Mouse (Mus musculus): ENCODE results near the gene Zan. TPM values are rescaled to one million over a fixed set of nuclear protein-coding genes. Genes with fewer than 3 reads are reported as not detected.

The Zan gene
- polyA plus RNA-seq, 1 experiment, result 0.04 TPM

- no peaks in the 10 kb centered on the region for H3K36me3 ChIP-seq (ENCODE audit: control insufficient read depth, insufficient read depth, low read length, poor library complexity, severe bottlenecking)
- H3K27me3 ChIP-seq (ENCODE audit: control insufficient read depth, insufficient read depth, low read length, poor library complexity, severe bottlenecking), result no peaks in the 10 kb centered on the region
- TF ChIP-seq CTCF (IDR thresholded peaks at IDR 0.05; ENCODE audit: low read depth, low read length) (peak; percentile 82), POLR2A (IDR thresholded peaks at IDR 0.05; ENCODE audit: insufficient read depth, low read length) (no peak)
- no peaks in the 10 kb centered on the region for H3K9me3 ChIP-seq (replicated peaks; ENCODE audit: control insufficient read depth, insufficient read depth, low read length, poor library complexity, severe bottlenecking)
- peaks cover 1% of the 10 kb centered on the region for H3K4me1 ChIP-seq (ENCODE audit: control insufficient read depth, insufficient read depth, low read length)
- no peak overlapping the region for H3K9ac ChIP-seq (ENCODE audit: low read depth, poor library complexity, severe bottlenecking)
- no peak overlapping the region for H3K4me3 ChIP-seq (ENCODE audit: low read depth, low read length)
- H3K27ac ChIP-seq (ENCODE audit: insufficient read depth, low read length), result no peak overlapping the region
Observed at GRCm38 (mm10) chr5:137512847-137513794, 36.3 kb upstream of the Zan start.

GRCm38 (mm10) chr5:137511706-137512105, 34.8 kb upstream of the Zan start:
- no peaks in the 10 kb centered on the region for H3K27me3 ChIP-seq (ENCODE audit: control insufficient read depth, insufficient read depth, low read length, poor library complexity, severe bottlenecking)
- H3K9ac ChIP-seq (ENCODE audit: low read depth, poor library complexity, severe bottlenecking), result peak overlapping the region; percentile 99
- H3K27ac ChIP-seq (ENCODE audit: insufficient read depth, low read length), result no peak overlapping the region
- H3K4me3 ChIP-seq (ENCODE audit: low read depth, low read length), result peak overlapping the region; percentile 74
- H3K4me1 ChIP-seq (ENCODE audit: control insufficient read depth, insufficient read depth, low read length), result peaks cover 1% of the 10 kb centered on the region
- no peaks in the 10 kb centered on the region for H3K36me3 ChIP-seq (ENCODE audit: control insufficient read depth, insufficient read depth, low read length, poor library complexity, severe bottlenecking)
- H3K9me3 ChIP-seq (replicated peaks; ENCODE audit: control insufficient read depth, insufficient read depth, low read length, poor library complexity, severe bottlenecking), result no peaks in the 10 kb centered on the region
- TF ChIP-seq CTCF (IDR thresholded peaks at IDR 0.05; ENCODE audit: low read depth, low read length) (no peak), POLR2A (IDR thresholded peaks at IDR 0.05; ENCODE audit: insufficient read depth, low read length) (no peak), EP300 (IDR thresholded peaks at IDR 0.05; ENCODE audit: insufficient read depth, low read depth, low read length) (no peak)

DNA sequence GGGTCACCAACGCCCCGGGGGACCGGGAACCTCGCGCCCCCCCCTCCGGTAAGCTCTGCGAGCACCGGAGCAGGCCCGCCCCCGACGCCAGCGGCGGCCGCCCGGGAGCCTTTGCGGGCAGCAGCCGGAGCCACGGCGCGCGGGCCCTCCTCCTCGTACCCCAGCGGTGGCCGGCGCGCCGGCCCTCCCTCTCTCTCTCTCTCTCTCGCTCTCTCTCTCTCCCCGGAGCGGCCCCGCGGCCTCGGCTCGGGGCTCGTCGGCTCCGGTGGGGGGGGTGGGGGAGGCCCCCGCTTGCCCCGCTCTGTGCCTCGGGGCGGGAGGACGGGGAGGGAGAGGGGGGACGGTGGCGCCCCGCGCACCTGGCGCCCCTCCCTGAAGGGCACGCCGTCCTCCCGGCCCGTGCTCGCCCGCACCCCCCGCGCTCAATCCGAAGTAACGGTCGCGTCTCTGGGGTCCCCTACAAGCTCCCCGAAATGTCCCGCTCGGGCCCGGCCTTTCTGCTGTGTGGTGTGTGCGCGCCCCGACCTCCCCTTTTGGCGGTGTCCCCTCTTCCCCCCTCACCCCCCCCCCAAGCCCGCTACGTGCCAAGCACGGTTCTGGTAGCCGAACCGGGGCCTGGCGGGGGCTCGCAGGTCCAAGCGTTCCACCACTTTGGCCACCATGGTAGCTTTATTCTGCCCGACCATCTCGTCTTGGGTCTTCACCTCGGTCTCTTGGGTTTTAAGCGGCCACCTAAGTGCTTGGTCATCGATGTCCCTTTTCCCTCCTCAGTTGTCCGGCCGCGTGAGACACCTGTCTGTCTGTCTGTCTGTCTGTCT, 33.9 kb upstream of the Zan start:
- H3K9ac ChIP-seq (ENCODE audit: low read depth, poor library complexity, severe bottlenecking), result peak overlapping the region; percentile 99
- H3K27ac ChIP-seq (ENCODE audit: insufficient read depth, low read length), result no peak overlapping the region
- peaks cover 1% of the 10 kb centered on the region for H3K4me1 ChIP-seq (ENCODE audit: control insufficient read depth, insufficient read depth, low read length)
- H3K27me3 ChIP-seq (ENCODE audit: control insufficient read depth, insufficient read depth, low read length, poor library complexity, severe bottlenecking), result no peaks in the 10 kb centered on the region
- TF ChIP-seq POLR2A (IDR thresholded peaks at IDR 0.05; ENCODE audit: insufficient read depth, low read length) (no peak), CTCF (IDR thresholded peaks at IDR 0.05; ENCODE audit: low read depth, low read length) (no peak), EP300 (IDR thresholded peaks at IDR 0.05; ENCODE audit: insufficient read depth, low read depth, low read length) (no peak)
- H3K9me3 ChIP-seq (replicated peaks; ENCODE audit: control insufficient read depth, insufficient read depth, low read length, poor library complexity, severe bottlenecking), result no peaks in the 10 kb centered on the region
- H3K36me3 ChIP-seq (ENCODE audit: control insufficient read depth, insufficient read depth, low read length, poor library complexity, severe bottlenecking), result no peaks in the 10 kb centered on the region
- peak overlapping the region; percentile 74 for H3K4me3 ChIP-seq (ENCODE audit: low read depth, low read length)

DNA sequence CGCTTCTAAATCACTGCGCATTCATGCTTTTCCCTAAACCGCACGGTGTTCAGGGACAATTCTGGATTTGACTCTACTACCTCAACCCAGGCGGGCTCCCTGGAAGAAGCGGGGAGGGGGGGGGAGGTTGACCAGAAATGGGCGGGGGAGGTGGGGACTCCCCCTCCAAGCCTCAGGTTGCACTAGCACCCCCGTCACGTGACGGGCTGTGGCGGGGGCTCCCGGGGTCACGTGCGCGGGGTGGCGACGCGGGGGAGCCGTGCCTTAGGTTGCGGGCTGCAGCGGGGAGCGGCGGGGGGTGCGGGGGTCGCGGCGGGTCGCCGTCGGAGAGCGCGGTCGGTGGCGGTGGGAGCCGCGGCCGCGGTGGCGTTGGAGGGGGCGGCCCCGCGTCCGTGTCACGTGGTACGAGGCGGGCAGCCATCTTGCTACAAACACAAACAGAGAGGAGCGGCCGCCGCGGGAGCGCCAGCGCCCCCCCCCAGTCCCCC, 33.2 kb upstream of the Zan start:
- peak overlapping the region; percentile 99 for H3K9ac ChIP-seq (ENCODE audit: low read depth, poor library complexity, severe bottlenecking)
- H3K27me3 ChIP-seq (ENCODE audit: control insufficient read depth, insufficient read depth, low read length, poor library complexity, severe bottlenecking), result no peaks in the 10 kb centered on the region
- no peaks in the 10 kb centered on the region for H3K9me3 ChIP-seq (replicated peaks; ENCODE audit: control insufficient read depth, insufficient read depth, low read length, poor library complexity, severe bottlenecking)
- H3K4me1 ChIP-seq (ENCODE audit: control insufficient read depth, insufficient read depth, low read length), result no peaks in the 10 kb centered on the region
- H3K27ac ChIP-seq (ENCODE audit: insufficient read depth, low read length), result 0 out of 2 replicates have a peak overlapping the region, but pooled peaks have one; percentile 10
- peak overlapping the region; percentile 86 for H3K4me3 ChIP-seq (ENCODE audit: low read depth, low read length)
- no peaks in the 10 kb centered on the region for H3K36me3 ChIP-seq (ENCODE audit: control insufficient read depth, insufficient read depth, low read length, poor library complexity, severe bottlenecking)
- TF ChIP-seq EP300 (IDR thresholded peaks at IDR 0.05; ENCODE audit: insufficient read depth, low read depth, low read length), result 0 out of 2 replicates have a peak, but pooled peaks have one; percentile 20
- TF ChIP-seq POLR2A (IDR thresholded peaks at IDR 0.05; ENCODE audit: insufficient read depth, low read length), result no peak
- TF ChIP-seq CTCF (IDR thresholded peaks at IDR 0.05; ENCODE audit: low read depth, low read length), result no peak

DNA sequence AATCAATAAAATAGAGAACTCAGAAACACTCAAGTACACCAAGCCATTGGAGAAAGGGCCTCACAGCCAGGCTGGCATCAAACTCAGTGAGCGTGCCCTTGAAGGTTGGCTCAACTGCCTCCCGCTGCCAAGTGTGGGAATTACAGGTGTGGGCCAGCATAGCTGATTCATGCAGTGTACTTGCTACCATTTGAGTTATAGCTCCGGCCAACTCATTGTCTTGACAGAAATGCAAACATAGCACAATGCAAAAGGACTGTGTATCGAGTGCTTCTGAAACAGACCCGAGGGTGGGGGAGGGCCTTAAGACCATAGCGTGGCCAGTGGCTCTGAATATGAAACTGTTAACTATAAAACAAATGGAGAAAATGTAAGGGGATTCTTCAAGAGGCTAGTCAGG, 27.2 kb upstream of the Zan start:
- no peak overlapping the region for H3K4me3 ChIP-seq (ENCODE audit: low read depth, low read length)
- TF ChIP-seq CTCF (IDR thresholded peaks at IDR 0.05; ENCODE audit: low read depth, low read length), result no peak
- no peak for TF ChIP-seq EP300 (IDR thresholded peaks at IDR 0.05; ENCODE audit: insufficient read depth, low read depth, low read length)
- no peak for TF ChIP-seq POLR2A (IDR thresholded peaks at IDR 0.05; ENCODE audit: insufficient read depth, low read length)
- H3K27ac ChIP-seq (ENCODE audit: insufficient read depth, low read length), result no peak overlapping the region
- H3K36me3 ChIP-seq (ENCODE audit: control insufficient read depth, insufficient read depth, low read length, poor library complexity, severe bottlenecking), result no peaks in the 10 kb centered on the region
- no peaks in the 10 kb centered on the region for H3K4me1 ChIP-seq (ENCODE audit: control insufficient read depth, insufficient read depth, low read length)
- no peak overlapping the region for H3K9ac ChIP-seq (ENCODE audit: low read depth, poor library complexity, severe bottlenecking)
- H3K9me3 ChIP-seq (replicated peaks; ENCODE audit: control insufficient read depth, insufficient read depth, low read length, poor library complexity, severe bottlenecking), result no peaks in the 10 kb centered on the region
- H3K27me3 ChIP-seq (ENCODE audit: control insufficient read depth, insufficient read depth, low read length, poor library complexity, severe bottlenecking), result no peaks in the 10 kb centered on the region

Data from ES-Bruce4 (cell line).